Mouse (Mus musculus) forebrain, postnatal 0 days (tissue): ENCODE results near the gene Rpl14. TPM values are rescaled to one million over a fixed set of nuclear protein-coding genes. Genes with fewer than 3 reads are reported as not detected.
A peak's percentile ranks its signal among the peaks of the same experiment; 100 is the strongest.

ENCODE experiments used
- ATAC-seq: fragments of 200-750 bp; cut with Nextera tagmentation; 2 replicates; pipeline ENCODE4 v1.8.0; 2017; ENCODE audit warnings: mild to moderate bottlenecking, moderate library complexity
- DNase-seq: peaks from one replicate; pipeline ENCODE4 v3.0.0-alpha.2; 2015
- H3K27ac ChIP-seq: fragments of 300-500 bp; sonication (generic); 2 replicates; pipeline ENCODE4 v1.5.1; 2014; ENCODE audit warnings: low read depth, mild to moderate bottlenecking, antibody characterized with exemption, low read length, moderate library complexity, mixed read lengths
- H3K27me3 ChIP-seq: fragments of 300-500 bp; sonication (generic); 2 replicates; pipeline ENCODE4 v1.6.1; 2014; ENCODE audit warnings: mild to moderate bottlenecking, low read length, mixed read lengths; ENCODE audit not compliant: insufficient read depth
- H3K36me3 ChIP-seq: fragments of 300-500 bp; sonication (generic); 2 replicates; pipeline ENCODE4 v1.6.1; 2014; ENCODE audit warnings: mild to moderate bottlenecking, moderate library complexity; ENCODE audit not compliant: insufficient read depth
- H3K4me1 ChIP-seq: fragments of 300-500 bp; sonication (generic); 2 replicates; pipeline ENCODE4 v1.6.1; 2014; ENCODE audit warnings: antibody characterized with exemption; ENCODE audit not compliant: insufficient read depth
- H3K4me2 ChIP-seq: fragments of 300-500 bp; sonication (generic); 2 replicates; pipeline ENCODE4 v1.6.1; 2014; ENCODE audit warnings: low read depth, mild to moderate bottlenecking, moderate library complexity
- H3K4me3 ChIP-seq: fragments of 300-500 bp; sonication (generic); 2 replicates; pipeline ENCODE4 v1.5.1; 2014; ENCODE audit warnings: low read depth, low read length, mixed read lengths
- H3K9ac ChIP-seq: fragments of 300-500 bp; sonication (generic); 2 replicates; pipeline ENCODE4 v1.6.1; 2014; ENCODE audit warnings: mild to moderate bottlenecking
- H3K9me3 ChIP-seq: fragments of 300-500 bp; sonication (generic); 2 replicates; pipeline ENCODE4 v1.6.1; 2016; ENCODE audit warnings: low read length
- CTCF ChIP-seq: sonication (generic); IDR thresholded peaks from 2 replicates; pipeline ENCODE4 v1.5.1; 2016; ENCODE audit warnings: antibody characterized with exemption, control low read depth, low read depth
- WGBS: fragments of 180-500 bp; shearing (Covaris S2); extraction: QIAGEN DNeasy Blood & Tissue Kit; methylation state at CpG from one replicate; pipeline ENCODE4 v1.1.7; 2014; 5-methylcytosine and 5-hydroxymethylcytosine counted together
- polyA plus RNA-seq: library from polyadenylated mRNA; unstranded; fragments of >200 nt; fragmentation: Nextera tagmentation; extraction: Ambion mirVana; gene quantifications from 2 replicates; pipeline ENCODE4 v1.2.1, GENCODE M21; 2015
- total RNA-seq: library from RNA; depleted of rRNA; stranded (reverse); fragments of >200 nt; gene quantifications from 2 replicates; pipeline ENCODE4 v1.2.3, GENCODE M21; 2014

The Rpl14 gene
- total and polyA plus RNA-seq, 2 experiments from 2014 or later = 449 to 491 TPM

GRCm38 (mm10) chr9:120539662-120540251, 31.5 kb upstream of the Rpl14 start, which contains the start of gene Entpd3:
Entpd3 (plus strand) TSS chr9:120539818.
- TF ChIP-seq CTCF = no peak
- Histone ChIP-seq H3K4me2 (peak within 1 kb of the TSS; percentile 90), H3K4me3 (peak within 1 kb of the TSS; percentile 54), H3K9me3 (no peaks in the 10 kb centered on the region), H3K27ac (no peak within 1 kb of the TSS), H3K36me3 (no peaks in the 10 kb centered on the region), H3K9ac (peak within 1 kb of the TSS; percentile 60), H3K27me3 (peaks cover 3% of the 10 kb centered on the region), H3K4me1 (no peaks in the 10 kb centered on the region)
- DNase-seq (peak; percentile 40), ATAC-seq (peak; percentile 58)
- WGBS = 4% methylated on average over 28 of the region's 31 CpGs

- TF ChIP-seq CTCF = no peak
- ATAC-seq (no peak), DNase-seq (no peak)
- Histone ChIP-seq H3K9me3 (no peaks in the 10 kb centered on the region), H3K27ac (no peak overlapping the region), H3K27me3 (peaks cover 3% of the 10 kb centered on the region), H3K9ac (no peak overlapping the region), H3K36me3 (no peaks in the 10 kb centered on the region), H3K4me1 (no peaks in the 10 kb centered on the region), H3K4me3 (no peak overlapping the region), H3K4me2 (no peak overlapping the region)
- WGBS = 10% methylated on average over 2 of the region's 2 CpGs
Observed at GRCm38 (mm10) chr9:120541411-120541810, 29.8 kb upstream of the Rpl14 start.

- 40% methylated on average over 6 of the region's 6 CpGs for WGBS
- Histone ChIP-seq H3K9ac (no peak overlapping the region), H3K27me3 (peaks cover 3% of the 10 kb centered on the region), H3K4me3 (no peak overlapping the region), H3K4me1 (no peaks in the 10 kb centered on the region), H3K9me3 (no peaks in the 10 kb centered on the region), H3K4me2 (no peak overlapping the region), H3K36me3 (no peaks in the 10 kb centered on the region), H3K27ac (no peak overlapping the region)
- ATAC-seq = no peak
- DNase-seq = no peak
- no peak for TF ChIP-seq CTCF
Observed at GRCm38 (mm10) chr9:120542241-120542640, 29.0 kb upstream of the Rpl14 start.

DNA sequence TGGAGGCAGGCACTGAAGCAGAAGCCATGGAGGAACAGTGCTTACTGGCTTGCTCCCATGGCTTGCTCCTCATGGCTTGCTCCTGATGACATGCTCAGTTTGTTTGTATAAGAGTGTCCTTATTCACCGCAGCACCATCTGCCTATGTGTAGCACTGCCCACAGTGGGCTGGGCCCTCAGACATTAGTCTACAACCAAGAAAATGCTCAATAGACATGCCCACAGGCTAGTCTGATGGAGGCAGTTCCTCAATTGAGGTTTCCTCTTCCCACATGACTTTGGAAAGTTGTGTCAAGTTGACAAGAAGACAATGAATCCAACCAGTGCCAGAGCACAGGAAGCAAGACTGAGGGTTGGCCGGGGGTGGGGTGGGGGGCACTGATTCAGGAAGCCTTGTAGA, 25.2 kb upstream of the Rpl14 start:
- DNase-seq (no peak), ATAC-seq (no peak)
- 81% methylated on average over 2 of the region's 2 CpGs for WGBS
- no peaks in the 10 kb centered on the region for H3K9me3 ChIP-seq
- no peaks in the 10 kb centered on the region; the same call in 1 of the 2 replicates for H3K27me3 ChIP-seq
- no peak for TF ChIP-seq CTCF
- H3K9ac ChIP-seq = no peak overlapping the region
- H3K4me1 ChIP-seq = no peaks in the 10 kb centered on the region
- H3K4me2 ChIP-seq = no peak overlapping the region
- no peak overlapping the region for H3K4me3 ChIP-seq
- no peak overlapping the region for H3K27ac ChIP-seq
- no peaks in the 10 kb centered on the region for H3K36me3 ChIP-seq

GRCm38 (mm10) chr9:120546482-120546881, 24.8 kb upstream of the Rpl14 start:
- Histone ChIP-seq H3K4me3 (no peak overlapping the region), H3K9ac (no peak overlapping the region), H3K27ac (no peak overlapping the region), H3K36me3 (no peaks in the 10 kb centered on the region), H3K9me3 (no peaks in the 10 kb centered on the region), H3K27me3 (no peaks in the 10 kb centered on the region; the same call in 1 of the 2 replicates), H3K4me2 (no peak overlapping the region), H3K4me1 (no peaks in the 10 kb centered on the region)
- ATAC-seq (no peak), DNase-seq (no peak)
- TF ChIP-seq CTCF = no peak
- WGBS = 96% methylated on average over 9 of the region's 9 CpGs

- Histone ChIP-seq H3K4me1 (no peaks in the 10 kb centered on the region), H3K36me3 (no peaks in the 10 kb centered on the region), H3K4me2 (no peak overlapping the region), H3K9ac (no peak overlapping the region), H3K4me3 (no peak overlapping the region), H3K27ac (no peak overlapping the region), H3K9me3 (no peaks in the 10 kb centered on the region), H3K27me3 (no peaks in the 10 kb centered on the region)
- no peak for TF ChIP-seq CTCF
- WGBS = 37% methylated on average over 16 of the region's 16 CpGs
- DNase-seq = no peak
- no peak for ATAC-seq
Observed at GRCm38 (mm10) chr9:120547026-120547668, 24.1 kb upstream of the Rpl14 start.

- ATAC-seq (no peak), DNase-seq (no peak)
- TF ChIP-seq CTCF = no peak
- Histone ChIP-seq H3K4me3 (no peak overlapping the region), H3K4me2 (no peak overlapping the region), H3K9ac (no peak overlapping the region), H3K27ac (no peak overlapping the region), H3K4me1 (no peaks in the 10 kb centered on the region), H3K27me3 (no peaks in the 10 kb centered on the region), H3K36me3 (no peaks in the 10 kb centered on the region), H3K9me3 (no peaks in the 10 kb centered on the region)
- 90% methylated on average over 9 of the region's 9 CpGs for WGBS
Observed at GRCm38 (mm10) chr9:120550778-120551177, 20.5 kb upstream of the Rpl14 start.
